Mouse (Mus musculus) heart, embryonic 11.5 days (tissue): Measurements from ENCODE around the gene 1700001P01Rik. TPM values are rescaled to one million over a fixed set of nuclear protein-coding genes. Genes with fewer than 3 reads are reported as not detected.
A peak's percentile ranks its signal among the peaks of the same experiment; 100 is the strongest.

Experiments
- ATAC-seq: fragments of 200-750 bp; cut with Nextera tagmentation; replicated peaks from 2 replicates; pipeline ENCODE4 v1.8.0; 2017; ENCODE audit warnings: moderate library complexity; ENCODE audit not compliant: insufficient number of reproducible peaks, low FRiP score, low TSS enrichment
- H3K27ac ChIP-seq: fragments of 300-500 bp; sonication (generic); 2 replicates; pipeline ENCODE4 v1.5.1; 2014; ENCODE audit warnings: mild to moderate bottlenecking, low read depth, low read length
- H3K27me3 ChIP-seq: fragments of 300-500 bp; sonication (generic); 2 replicates; pipeline ENCODE4 v1.6.1; 2014; ENCODE audit warnings: mild to moderate bottlenecking, low read length, mixed read lengths; ENCODE audit not compliant: control insufficient read depth, insufficient read depth
- H3K36me3 ChIP-seq: fragments of 300-500 bp; sonication (generic); 2 replicates; pipeline ENCODE4 v1.6.1; 2014; ENCODE audit warnings: mild to moderate bottlenecking, low read length, moderate library complexity, mixed read lengths; ENCODE audit not compliant: control insufficient read depth, insufficient read depth
- H3K4me1 ChIP-seq: fragments of 300-500 bp; sonication (generic); 2 replicates; pipeline ENCODE4 v1.6.1; 2014; ENCODE audit warnings: low read length; ENCODE audit not compliant: control insufficient read depth, insufficient read depth
- H3K4me2 ChIP-seq: fragments of 300-500 bp; sonication (generic); 2 replicates; pipeline ENCODE4 v1.6.1; 2014; ENCODE audit warnings: mild to moderate bottlenecking, moderate library complexity
- H3K4me3 ChIP-seq: fragments of 300-500 bp; sonication (generic); 2 replicates; pipeline ENCODE4 v1.5.1; 2014; ENCODE audit warnings: low read depth, low read length
- H3K9ac ChIP-seq: fragments of 300-500 bp; sonication (generic); 2 replicates; pipeline ENCODE4 v1.6.1; 2014; ENCODE audit warnings: mild to moderate bottlenecking, low read depth, low read length, moderate library complexity
- H3K9me3 ChIP-seq: fragments of 300-500 bp; sonication (generic); replicated peaks from 2 replicates; pipeline ENCODE4 v1.6.1; 2016; ENCODE audit warnings: low read length; ENCODE audit not compliant: control insufficient read depth
- WGBS: fragments of 180-500 bp; shearing (Covaris S2); extraction: QIAGEN DNeasy Blood & Tissue Kit; methylation state at CpG from one replicate; pipeline ENCODE4 v1.1.7; 2014; ENCODE audit not compliant: insufficient replicate concordance; 5-methylcytosine and 5-hydroxymethylcytosine counted together
- polyA plus RNA-seq: library from polyadenylated mRNA; unstranded; fragments of >200 nt; fragmentation: Nextera tagmentation; extraction: Ambion mirVana; gene quantifications from 2 replicates; pipeline ENCODE4 v1.2.1, GENCODE M21; 2014

Gene 1700001P01Rik
- polyA plus RNA-seq, 1 experiment from 2014 or later: not detected

DNA sequence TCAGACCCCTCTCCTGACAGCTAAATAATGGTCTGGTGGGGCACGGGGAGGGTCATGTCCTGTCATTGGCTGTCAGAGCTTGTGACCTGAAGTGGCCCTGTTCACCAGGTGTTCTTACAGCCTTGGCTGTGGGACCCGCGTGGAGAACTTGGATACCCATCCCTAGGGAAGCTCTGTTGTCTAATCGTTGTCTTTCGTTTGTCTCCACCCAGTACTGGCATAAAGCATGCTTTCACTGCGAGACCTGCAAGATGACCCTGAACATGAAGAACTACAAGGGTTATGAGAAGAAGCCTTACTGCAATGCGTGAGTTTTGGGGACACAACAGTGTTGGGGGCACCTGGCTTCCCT, 30.9 kb upstream of the 1700001P01Rik start:
- Histone ChIP-seq H3K27ac (no peak overlapping the region), H3K9me3 (no peaks in the 10 kb centered on the region), H3K9ac (no peak overlapping the region), H3K4me3 (no peak overlapping the region), H3K4me1 (peaks cover 82% of the 10 kb centered on the region), H3K4me2 (peak overlapping the region; percentile 70), H3K27me3 (no peaks in the 10 kb centered on the region), H3K36me3 (peaks cover 3% of the 10 kb centered on the region; the same call in 1 of the 2 replicates)
- ATAC-seq: no peak
- WGBS: 71% methylated on average over 7 of the region's 7 CpGs

DNA sequence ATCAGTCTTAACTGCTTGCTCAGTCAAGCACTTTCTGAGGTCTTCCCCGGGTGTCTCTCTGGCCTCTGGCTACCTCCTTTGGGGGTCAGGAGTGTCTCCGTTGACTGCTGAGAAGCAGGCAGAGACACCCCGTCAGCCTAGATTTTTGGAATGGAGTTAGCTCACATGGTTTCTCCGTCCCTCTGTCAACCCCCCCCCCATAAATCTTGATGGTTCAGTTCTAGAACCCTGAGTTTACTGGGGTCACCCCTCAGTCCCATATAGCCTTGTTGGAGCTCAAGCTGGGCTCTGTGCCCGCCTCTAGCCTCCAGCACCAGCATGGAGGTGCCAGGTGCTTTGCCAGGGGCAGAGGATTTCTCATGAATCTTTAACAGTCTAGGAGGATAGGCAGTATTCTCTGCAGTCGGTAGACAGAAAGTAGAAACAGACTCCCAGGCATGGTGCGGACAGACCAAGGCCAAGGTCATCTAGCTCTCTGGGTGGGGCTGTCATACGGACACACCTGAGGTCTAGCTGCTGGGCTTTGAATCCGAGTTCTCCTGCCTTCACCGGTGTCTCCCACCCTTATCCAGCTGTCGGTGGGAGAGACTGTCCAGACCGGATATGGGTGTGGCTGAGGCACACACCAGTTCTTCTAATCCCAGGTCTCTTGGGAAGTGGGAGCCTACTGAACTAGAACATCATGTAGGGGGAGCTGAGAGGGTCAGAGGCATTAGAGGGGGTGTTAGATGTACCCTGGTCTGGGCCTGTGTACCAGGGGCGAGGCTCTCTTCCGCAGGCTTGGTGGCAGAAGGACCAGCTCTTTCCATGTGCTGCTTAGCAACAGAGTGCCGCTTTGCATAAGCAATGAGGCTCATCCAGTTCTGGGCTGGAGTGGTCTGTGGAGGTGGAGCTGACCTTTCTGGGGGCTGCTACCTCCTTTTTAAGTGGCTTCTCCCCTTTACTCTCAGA, 30.2 kb upstream of the 1700001P01Rik start:
- Histone ChIP-seq H3K27me3 (no peaks in the 10 kb centered on the region), H3K27ac (peak overlapping the region; percentile 88), H3K4me3 (no peak overlapping the region), H3K4me1 (peaks cover 85% of the 10 kb centered on the region), H3K9me3 (no peaks in the 10 kb centered on the region), H3K4me2 (peak overlapping the region; percentile 70), H3K36me3 (peaks cover 3% of the 10 kb centered on the region; the same call in 1 of the 2 replicates), H3K9ac (0 out of 2 replicates have a peak overlapping the region, but pooled peaks have one; percentile 12)
- no peak for ATAC-seq
- 41% methylated on average over 15 of the region's 15 CpGs for WGBS

DNA sequence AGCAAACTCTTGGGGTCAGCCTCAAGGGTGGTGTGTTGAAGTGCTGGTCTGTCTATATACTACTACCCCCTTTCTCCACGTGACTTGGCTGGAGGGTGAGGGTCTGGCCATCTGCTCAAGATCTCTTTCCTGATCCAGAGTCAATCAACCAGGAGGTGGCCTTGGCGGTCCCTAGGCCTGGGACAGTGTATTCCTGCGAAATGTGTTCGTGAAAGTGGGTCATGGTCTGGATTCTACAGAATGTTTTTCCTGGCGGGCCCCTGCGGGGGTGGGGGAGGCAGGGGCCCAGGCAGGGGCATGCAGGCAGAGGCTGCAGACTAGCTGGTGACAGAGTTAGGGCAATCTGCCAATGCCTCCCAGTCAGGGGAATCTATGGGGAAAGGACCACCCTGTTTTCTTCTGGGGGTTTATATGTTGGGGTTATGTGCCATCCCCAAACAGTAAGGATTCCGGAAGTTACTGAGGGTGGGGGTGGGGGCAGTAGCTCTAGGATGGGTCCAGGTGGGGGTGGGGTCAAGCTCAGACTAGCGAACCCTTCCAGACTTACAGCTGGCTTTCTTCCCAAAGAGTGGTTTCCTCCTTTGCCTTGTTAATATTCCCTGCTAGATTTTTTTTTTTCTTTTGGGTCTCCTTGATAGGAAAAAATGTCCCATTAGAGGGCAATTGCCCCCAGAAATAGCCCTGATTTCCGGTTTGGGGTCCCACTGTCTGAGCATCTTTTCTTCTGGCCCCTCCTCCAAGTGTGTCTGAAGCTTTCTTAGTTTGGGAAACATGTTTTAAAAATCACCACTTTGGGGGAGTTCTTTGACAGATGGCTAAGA, 29.3 kb upstream of the 1700001P01Rik start:
- H3K36me3 ChIP-seq: peaks cover 3% of the 10 kb centered on the region; the same call in 1 of the 2 replicates
- peak overlapping the region; percentile 88 for H3K27ac ChIP-seq
- peak overlapping the region; percentile 56; the same call in 1 of the 2 replicates for H3K9ac ChIP-seq
- ATAC-seq: 0 out of 2 replicates have a peak, but pooled peaks have one; percentile 36
- 0 out of 2 replicates have a peak overlapping the region, but pooled peaks have one; percentile 2 for H3K4me3 ChIP-seq
- WGBS: 9% methylated on average over 9 of the region's 9 CpGs
- peaks cover 79% of the 10 kb centered on the region for H3K4me1 ChIP-seq
- H3K9me3 ChIP-seq: no peaks in the 10 kb centered on the region
- peak overlapping the region; percentile 70 for H3K4me2 ChIP-seq
- H3K27me3 ChIP-seq: no peaks in the 10 kb centered on the region

GRCm38 (mm10) chr11:97803847-97804246, 28.1 kb upstream of the 1700001P01Rik start:
- no peak for ATAC-seq
- H3K36me3 ChIP-seq: peaks cover 3% of the 10 kb centered on the region; the same call in 1 of the 2 replicates
- no peak overlapping the region for H3K9ac ChIP-seq
- no peaks in the 10 kb centered on the region for H3K27me3 ChIP-seq
- no peaks in the 10 kb centered on the region for H3K9me3 ChIP-seq
- H3K4me2 ChIP-seq: no peak overlapping the region; the same call in 1 of the 2 replicates
- WGBS: 51% methylated on average over 5 of the region's 5 CpGs
- no peak overlapping the region for H3K4me3 ChIP-seq
- H3K27ac ChIP-seq: peak overlapping the region; percentile 88
- H3K4me1 ChIP-seq: peaks cover 68% of the 10 kb centered on the region

GRCm38 (mm10) chr11:97802495-97802894, 26.8 kb upstream of the 1700001P01Rik start:
- no peak for ATAC-seq
- WGBS: 56% methylated on average over 6 of the region's 6 CpGs
- H3K9ac ChIP-seq: 0 out of 2 replicates have a peak overlapping the region, but pooled peaks have one; percentile 0
- H3K9me3 ChIP-seq: no peaks in the 10 kb centered on the region
- 0 out of 2 replicates have a peak overlapping the region, but pooled peaks have one; percentile 91 for H3K4me2 ChIP-seq
- H3K4me1 ChIP-seq: peaks cover 60% of the 10 kb centered on the region
- no peaks in the 10 kb centered on the region for H3K27me3 ChIP-seq
- no peak overlapping the region for H3K4me3 ChIP-seq
- H3K36me3 ChIP-seq: peaks cover 3% of the 10 kb centered on the region; the same call in 1 of the 2 replicates
- H3K27ac ChIP-seq: no peak overlapping the region

DNA sequence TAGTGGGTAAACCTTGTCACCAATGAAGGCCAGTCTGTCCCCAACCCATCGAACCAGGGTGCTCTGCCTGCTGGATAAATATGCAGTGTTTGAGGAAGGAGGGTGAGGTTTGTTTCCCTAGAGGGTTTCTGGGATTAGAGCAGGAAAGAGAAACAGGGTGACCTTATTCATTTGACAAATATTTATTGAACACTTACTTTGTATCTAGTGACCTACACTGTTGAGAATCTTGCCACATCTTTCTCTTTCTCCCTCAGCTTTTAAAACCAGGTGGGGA, 26.4 kb upstream of the 1700001P01Rik start:
- no peak for ATAC-seq
- Histone ChIP-seq H3K27ac (peak overlapping the region; percentile 7; the same call in 1 of the 2 replicates), H3K9ac (0 out of 2 replicates have a peak overlapping the region, but pooled peaks have one; percentile 0), H3K4me2 (peak overlapping the region; percentile 91; the same call in 1 of the 2 replicates), H3K27me3 (no peaks in the 10 kb centered on the region), H3K4me3 (no peak overlapping the region), H3K9me3 (no peaks in the 10 kb centered on the region), H3K4me1 (peaks cover 57% of the 10 kb centered on the region), H3K36me3 (peaks cover 3% of the 10 kb centered on the region; the same call in 1 of the 2 replicates)
- WGBS: 23% methylated on average over 1 of the region's 1 CpGs

DNA sequence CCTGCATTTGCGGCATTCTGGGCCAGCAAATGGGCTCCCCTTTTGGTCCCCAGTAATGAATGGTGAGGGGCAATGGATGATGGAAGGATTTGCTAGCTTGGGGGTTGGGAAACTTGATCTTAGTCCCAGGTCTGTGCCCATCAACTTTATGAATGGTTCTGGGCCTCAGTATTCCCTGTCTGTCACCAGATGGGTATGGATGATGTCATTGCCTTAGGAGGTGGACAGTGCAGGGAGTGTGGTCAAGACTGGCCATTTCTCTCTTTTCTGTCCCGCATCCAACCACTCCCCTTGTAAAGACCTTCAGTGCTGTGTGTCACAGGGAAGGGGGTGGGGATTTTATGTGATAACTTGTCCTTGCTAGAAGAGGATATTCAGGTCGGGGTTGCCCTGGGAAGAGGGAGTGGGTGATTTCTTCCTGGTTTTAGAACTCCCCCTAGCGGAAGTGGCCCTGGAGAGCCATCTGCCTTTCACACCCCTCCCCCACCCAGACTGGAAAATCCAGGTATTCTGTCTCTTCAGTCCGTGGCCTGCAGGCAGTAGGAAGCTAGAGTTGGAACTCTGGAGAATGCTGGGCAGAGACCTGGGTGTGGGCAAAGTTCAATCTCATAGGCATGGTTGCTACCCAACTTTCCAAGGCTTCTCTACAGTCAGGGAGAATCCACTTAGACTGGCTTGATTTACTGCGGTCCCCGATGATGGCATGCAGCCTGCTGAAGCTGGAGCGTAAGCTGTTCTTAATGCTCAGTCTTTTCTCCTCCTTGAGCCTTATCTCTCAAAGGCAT, 25.9 kb upstream of the 1700001P01Rik start:
- Histone ChIP-seq H3K9me3 (no peaks in the 10 kb centered on the region), H3K4me2 (peak overlapping the region; percentile 91), H3K4me3 (peak overlapping the region; percentile 82), H3K4me1 (peaks cover 52% of the 10 kb centered on the region), H3K27ac (peak overlapping the region; percentile 93), H3K27me3 (no peaks in the 10 kb centered on the region), H3K9ac (peak overlapping the region; percentile 79), H3K36me3 (no peaks in the 10 kb centered on the region; the same call in 1 of the 2 replicates)
- ATAC-seq: no peak
- 22% methylated on average over 8 of the region's 8 CpGs for WGBS
